Mouse (Mus musculus) kidney, adult 2 months (tissue): Measurements from ENCODE around the gene Hsd11b1.

Experiments
- CTCF ChIP-seq: fragments of 200-500 bp; conservative IDR thresholded peaks from 2 replicates; pipeline ENCODE4 v1.5.1; 2011; ENCODE audit warnings: low read depth, mild to moderate bottlenecking, control low read depth, low read length, moderate library complexity, mixed read lengths; ENCODE audit not compliant: insufficient read depth, insufficient read length
- POLR2A ChIP-seq: fragments of 200-500 bp; IDR thresholded peaks from one replicate; pipeline ENCODE4 v1.6.1; 2011; ENCODE audit warnings: low read depth, low read length, control low read depth

GRCm38 (mm10) chr1:193242238-193242637, 21.6 kb downstream of the Hsd11b1 start:
- no peak for TF ChIP-seq CTCF
- no peak for TF ChIP-seq POLR2A
